Mouse (Mus musculus): ENCODE data around the gene Ubap1.

Gene Ubap1

DNA sequence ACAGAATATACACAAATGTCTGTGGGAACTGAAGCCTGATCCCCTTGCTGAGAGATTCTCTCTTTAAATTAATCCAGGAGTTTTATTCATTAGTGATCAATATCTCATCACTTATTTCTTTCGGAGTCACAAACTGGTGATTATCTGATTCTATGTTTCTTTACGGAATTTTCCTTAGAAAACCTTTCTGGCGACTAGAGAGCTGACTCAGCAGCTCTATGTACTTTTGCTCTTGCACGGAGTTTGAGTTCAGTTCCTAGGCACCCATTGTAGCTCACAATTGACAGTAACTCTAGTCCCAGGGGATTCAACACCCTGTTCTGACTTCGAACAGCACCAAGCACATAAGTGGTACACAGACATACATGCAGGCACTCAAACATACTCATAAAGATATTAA is 90.1 kb downstream of the Ubap1 start:
- DNase-seq (ENCODE audit: low read depth, low spot score) = no peak
